Mouse (Mus musculus): ENCODE results near the gene Mgat4b.

Gene Mgat4b

DNA sequence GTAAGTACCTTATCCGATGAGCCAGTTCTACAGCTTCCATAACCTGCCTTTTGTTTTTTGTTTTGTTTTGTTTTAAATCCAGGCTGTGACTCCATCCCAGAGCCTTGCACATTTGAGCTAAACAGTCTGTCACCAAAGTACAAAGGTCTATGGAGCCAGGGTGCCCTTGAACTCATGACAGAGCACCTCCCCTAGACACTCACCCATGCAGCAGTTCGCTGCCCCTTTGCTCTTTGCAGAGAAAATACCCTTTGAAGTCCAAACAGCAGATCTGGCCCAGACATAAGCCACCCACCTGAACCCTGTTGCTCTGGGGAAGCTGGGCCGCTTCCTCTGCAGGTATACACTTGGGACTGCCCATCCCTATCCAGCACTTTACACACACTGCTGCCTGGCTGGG lies 9.1 kb upstream of the Mgat4b start:
- no peak for DNase-seq

DNA sequence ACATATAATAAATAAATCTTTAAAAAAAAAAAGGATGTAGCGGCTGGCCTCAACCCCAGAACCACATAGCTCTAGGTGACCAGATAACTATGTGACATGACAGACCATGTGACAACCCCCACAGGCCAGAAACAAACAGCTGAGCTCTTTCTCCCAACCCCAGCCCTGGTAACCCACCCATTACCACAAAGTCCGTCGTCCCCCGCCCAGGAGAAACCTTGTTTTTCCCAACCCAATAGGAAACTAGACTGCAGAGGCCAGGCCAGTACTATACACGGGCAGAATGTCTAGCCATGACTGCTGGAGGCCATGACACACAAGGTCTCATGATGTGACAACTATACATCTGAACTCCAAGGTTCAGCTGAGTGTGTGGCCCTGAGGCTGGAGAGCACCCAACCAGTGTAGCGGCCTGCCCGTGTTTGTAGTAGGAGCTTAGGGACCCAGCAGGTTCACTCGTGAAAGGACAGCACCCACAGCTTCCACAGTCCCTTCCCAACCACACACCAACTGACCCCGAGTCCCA lies 7.3 kb upstream of the Mgat4b start:
- no peak for DNase-seq

DNA sequence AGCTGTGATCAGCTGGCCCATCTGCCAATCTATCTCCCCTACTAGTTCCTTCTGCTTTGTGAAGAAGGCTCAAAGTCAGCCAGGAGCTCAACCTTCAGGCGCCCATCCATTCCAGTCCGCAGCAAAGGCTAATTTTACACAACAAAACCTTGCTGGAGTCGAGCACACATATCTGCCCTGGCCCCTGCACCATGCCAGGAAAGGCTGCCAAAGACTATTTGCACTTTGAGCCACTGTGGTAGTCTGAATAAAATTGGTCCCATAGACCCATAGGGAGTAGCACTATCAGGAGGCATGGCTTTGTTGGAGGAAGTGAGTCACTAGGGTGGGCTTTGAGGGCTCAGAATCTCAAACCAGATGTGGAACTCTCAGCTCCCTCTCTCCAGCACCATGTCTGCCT lies 5.3 kb upstream of the Mgat4b start:
- peak in 1 of 2 experiments; percentile 58 for DNase-seq

DNA sequence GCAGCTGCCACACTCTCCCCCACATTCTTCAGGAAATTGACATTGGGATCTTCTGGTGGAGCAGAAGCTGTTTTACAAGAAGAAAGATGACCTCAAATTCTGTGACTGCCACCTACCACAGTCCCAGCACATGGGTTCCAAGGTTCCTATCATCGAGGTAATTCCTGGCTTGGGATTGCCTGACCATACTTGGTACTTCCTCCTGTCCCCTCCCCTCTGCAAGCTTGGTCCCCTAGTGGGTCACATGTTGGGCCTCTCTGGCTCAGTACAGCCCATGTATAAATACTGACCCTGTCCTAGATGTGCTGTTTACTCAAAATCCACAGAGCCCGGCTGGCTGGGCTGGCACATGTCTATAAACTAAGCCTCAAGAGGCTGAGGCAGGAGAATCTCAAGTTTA lies 4.7 kb upstream of the Mgat4b start:
- no peak for DNase-seq

DNA sequence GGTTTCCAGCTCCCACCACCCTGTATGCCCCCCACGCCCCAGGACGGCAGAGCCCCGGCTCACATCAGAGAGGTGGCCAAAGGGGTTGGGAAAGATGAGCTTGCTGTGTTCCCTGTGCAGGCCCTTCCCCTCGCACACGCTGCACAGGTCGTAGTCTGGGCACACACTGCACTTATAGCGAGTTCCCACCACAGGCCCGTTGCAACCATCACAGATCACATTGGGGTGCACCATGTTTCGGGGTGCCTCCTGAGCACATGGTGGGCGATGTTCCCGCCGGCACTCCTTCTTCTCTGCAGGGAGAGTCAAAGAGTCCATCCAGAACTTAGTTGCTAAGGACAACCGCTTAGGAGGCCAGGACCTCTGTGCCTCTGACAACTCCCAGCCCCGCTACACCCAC lies 3.3 kb upstream of the Mgat4b start:
- no peak for DNase-seq

DNA sequence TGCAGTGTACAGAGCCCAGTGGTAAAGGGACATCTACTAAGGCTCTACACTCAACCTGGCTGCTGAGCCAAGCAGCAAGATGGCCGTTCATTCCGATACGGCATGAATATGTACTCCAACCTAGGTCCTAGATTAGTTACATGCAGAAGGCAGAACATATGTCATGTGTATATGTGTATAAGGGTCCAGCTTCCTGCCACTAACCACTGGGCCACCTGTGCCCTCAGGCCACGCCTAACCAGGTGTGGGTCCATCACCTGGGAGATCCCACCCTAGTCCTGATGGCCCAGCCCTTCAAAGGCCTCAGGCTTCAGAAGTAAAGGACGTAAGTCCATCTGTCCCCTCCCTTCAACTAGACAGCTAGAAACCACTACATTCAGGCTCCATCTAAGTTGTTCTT lies 2.7 kb upstream of the Mgat4b start:
- no peak for DNase-seq

DNA sequence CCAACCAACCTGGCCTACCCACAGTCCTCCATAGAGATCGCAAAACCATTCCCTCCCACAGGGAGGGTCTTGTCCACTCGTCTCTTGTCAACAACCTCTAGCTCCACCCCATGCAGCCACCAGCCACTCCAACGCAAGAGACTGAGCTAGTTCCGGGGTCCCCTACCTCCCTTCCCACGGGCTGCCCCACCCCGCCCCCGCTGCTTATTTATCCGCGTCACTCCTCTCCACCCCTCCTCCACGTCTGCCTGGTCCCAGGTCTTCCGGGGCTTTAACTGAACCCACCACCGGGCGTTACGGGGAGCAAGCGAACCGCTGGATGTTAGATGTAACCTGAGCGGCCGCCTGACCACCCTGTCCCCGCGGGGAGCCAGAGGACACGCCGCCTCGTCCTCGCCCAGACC lies 587 bp upstream of the Mgat4b start:
- peak; percentile 96 to 97 for DNase-seq

DNA sequence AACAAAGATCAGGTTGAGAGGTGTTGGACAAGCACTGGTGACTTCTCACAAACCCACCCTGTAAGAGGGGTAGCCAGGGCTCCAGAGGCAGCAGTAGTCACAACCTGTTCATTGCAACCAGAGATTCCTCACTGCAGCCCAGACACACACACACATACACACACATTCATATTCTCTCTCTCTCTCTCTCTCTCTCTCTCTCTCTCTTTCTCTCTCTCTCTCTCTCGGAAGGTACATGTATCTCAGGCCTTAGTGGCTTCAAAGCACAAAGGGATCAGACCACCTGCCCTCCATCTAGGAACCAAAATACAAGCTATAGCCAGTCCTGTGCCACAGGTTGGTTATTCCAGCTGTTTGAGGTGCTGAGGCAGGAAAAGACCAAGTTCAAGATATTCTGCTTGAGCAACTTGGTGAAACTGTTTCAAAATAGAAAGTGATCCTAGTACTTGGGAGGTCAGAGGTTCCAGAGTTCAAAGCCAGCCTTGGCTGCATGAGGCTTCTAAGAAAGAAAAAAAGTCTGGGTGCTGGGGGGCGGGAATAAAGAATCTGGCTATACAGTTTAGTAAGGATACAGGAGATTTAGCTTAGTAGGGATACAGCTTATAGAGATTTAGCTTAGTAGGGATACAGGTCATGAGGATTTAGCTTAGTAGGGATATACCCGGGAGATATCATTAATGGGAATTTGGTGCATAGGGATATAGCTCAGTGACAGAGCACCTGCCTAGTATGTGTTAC lies 801 bp downstream of the Mgat4b start:
- DNase-seq = no peak

DNA sequence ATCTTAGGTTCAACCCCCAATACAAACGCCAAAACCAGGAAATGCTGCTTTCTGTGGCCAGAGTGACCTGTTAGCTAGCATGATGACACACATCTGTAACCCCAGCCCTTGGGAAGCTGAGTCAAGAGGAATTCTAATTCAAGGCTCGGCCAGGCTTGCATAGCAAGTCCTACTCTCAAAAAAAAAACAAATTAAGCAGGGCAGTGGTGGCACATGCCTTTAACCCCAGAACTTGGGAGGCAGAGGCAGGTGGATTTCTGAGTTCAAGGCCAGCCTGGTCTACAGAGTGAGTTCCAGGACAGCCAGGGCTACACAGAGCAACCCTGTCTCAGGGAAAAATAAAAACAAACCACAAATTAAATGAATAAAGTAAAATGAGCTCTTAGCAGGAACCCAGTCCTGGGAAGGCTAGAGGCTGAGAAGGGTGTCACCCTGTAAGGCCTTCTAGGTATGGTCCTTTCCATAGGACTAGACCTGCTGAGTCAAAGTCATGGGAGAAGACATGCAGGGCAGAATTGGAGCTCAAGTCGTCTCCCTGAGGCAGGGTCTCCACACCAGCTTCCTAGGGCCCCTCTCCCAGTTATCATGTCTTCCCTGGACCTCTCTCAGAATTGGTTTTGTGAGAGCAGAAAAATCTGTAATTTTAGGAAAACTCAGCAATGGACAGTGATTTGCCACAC lies 1.5 kb downstream of the Mgat4b start:
- no peak for DNase-seq

DNA sequence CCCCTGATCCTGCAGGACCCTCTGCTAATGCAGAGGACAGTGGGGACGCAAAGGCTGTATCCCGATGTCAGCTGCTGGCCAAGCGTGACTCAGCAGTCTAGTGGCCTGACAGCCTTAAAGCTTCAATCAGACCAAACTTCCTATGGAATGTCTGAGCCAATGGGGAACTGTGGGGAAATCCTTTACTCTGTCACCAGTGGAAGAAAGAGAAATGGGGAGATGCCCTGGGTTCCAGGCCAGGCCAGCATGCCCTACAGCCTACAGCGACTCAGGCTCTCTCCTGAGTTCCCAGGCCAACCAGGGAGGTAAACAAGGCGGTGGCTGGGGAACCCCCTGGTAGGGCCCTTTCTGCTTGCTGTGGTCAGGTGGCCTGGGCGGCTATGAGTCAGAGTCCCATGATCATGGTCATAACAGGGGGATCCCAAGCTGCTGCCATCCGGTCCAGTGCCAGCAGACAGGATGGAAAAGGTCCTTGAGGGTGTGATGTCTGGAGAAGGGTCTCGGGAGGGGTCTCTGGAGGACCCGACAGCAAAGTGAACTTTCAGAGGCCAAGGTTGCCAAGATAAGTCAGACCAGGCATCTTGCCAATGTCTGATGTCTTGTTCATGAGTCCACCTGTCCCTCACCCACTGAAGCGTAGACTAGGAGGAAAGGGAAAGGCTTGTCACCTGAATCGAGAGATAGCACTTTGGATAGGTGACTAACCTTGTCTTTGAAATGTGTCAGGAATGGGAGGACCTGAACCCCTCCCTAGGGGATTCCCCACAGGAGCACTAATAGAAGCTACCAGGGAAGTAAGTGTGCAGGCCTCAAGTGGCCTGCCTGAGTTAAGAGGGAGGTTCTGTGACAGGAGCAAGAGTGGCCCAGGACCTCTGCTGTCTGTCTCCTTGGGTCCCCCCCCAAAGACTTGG lies 2.4 kb downstream of the Mgat4b start:
- DNase-seq = peak; percentile 92 to 96

DNA sequence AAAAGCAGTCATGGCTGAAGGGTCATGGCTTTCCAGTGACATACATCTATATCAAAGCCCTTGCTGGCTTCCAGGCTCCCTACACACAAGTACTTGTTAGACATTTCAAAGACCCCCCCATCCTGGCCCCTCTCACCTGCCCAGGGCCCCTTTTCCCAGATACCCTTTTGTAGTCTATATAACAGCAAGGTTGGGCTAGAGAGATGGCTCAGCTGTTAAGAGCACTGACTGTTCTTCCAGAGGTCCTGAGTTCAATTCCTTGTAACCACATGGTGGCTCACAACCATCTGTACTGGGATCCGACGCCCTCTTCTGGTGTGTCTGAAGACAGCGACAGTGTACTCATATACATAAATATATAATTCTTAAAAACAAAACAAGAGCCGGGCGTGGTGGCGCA lies 3.9 kb downstream of the Mgat4b start:
- DNase-seq = no peak

DNA sequence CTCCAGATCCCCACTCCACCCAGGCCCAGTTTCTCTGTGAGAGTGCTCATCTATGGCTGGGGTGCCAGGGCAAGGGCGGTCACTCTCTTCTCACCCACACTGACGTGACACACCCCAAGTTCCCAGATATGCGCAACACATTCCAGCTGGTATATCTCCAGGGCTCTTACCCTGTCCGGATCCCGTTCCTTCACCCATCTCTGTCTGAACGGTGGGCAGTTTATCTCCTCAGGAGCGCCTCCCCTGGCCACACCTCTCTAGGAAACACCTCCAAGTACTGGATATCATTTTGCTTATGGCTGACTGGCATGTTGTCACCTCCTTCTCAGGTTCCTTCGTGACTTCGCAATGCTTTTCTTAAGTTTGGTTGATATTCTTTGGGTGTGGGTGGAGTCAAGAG lies 4.9 kb downstream of the Mgat4b start:
- no peak for DNase-seq

DNA sequence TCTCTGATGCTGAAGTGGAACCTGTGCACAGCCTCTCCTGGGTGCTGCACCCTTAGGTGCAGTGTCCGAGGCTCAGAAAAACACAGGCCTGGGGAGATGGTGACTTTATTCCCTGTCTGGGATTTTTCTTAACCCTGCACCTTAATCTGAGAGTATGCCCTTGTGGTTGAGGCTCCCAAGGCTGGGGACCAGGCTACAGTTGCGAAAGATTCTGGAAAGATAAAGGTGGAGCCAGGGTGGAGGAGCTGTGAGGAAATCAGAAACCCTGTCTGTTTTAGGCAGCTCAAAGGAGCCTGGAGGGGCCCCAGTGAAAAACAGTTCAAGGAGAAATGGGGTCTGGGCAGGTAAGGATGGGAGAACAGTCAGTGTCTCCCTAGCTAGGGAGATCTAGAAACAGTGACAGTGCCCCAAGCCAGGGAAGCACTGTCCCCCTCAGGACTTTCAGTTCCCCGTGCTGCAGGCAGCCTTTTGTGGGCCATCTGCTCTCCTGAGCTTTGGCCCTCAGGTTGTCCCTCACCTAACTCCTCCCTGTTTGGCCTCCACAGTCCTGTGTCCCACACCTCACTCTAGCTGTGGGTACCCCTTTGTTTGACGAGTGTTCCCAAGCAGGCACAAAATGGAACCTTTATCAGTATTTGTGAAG lies 6.2 kb downstream of the Mgat4b start:
- DNase-seq = no peak

DNA sequence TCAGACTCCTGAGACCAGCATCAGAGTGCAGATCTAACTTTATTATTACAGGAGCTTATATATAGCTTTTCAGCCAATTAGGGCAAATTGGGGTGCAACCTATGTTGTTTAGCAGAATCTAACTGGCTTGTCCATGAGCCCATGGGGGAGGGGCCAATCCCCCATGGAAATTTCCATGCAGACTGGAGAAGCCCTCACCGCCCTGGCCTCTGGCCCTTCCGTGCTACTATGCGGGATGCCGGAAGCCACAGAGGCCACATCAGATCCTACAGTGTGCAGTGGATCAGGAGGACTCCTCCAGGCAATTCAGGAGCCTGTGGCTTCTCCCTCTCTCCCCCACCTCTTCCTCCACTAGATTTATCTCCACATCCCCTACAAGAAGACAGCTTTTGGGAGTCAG lies 7.1 kb downstream of the Mgat4b start:
- peak; percentile 63 to 80 for DNase-seq

DNA sequence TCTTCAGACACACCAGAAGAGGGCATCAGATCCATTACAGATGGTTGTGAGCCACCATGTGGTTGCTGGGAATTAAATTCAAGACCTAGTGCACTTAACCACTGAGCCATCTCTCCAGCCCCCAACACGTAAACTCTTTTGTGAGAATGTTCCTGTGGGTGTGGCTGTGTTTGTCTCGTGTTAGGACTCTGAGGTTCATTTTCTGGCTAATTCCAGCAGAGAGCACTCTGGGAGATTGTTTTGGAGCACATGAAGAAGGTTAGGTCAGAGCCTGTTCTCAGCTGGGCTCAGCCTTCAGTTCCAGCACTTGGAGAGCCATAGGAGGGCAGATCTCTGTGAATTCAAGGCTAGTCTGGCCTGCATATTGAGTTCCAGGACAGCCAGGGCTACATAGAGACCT lies 9.1 kb downstream of the Mgat4b start:
- DNase-seq = no peak

DNA sequence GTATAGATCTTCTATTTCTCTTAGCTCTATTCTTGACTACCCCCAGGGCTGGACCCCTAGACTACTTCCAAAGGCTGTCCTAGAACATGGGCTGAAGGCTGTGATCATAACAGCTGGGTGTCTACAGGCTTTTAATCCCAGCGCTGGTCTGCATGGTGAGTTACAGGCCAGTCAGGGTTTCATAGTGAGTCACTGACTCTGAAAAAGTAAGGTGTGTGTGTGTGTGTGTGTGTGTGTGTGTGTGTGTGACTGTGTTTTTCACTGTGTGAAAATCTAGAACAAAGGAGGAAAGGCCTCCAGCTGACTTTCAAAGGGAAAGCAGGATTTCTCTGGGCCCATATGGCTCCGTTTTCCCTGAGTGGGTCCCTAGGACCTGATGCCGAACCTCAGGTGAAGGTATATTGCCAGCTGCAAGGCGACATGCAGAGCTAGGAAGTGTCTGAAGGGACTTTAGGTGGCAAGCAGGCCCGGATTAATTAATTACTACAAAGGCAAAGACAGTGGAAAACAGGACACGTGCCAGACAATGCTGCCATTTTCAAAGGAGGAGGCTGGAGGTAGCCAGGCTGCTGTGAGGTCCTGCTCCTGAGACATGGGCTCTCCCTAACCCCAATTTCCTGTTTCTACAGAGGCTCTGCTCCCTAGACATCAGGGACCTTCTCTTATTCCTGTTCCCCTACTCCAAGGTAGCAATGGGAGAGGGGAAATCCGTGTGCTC lies 12.0 kb downstream of the Mgat4b start:
- DNase-seq = peak; percentile 71 to 72

DNA sequence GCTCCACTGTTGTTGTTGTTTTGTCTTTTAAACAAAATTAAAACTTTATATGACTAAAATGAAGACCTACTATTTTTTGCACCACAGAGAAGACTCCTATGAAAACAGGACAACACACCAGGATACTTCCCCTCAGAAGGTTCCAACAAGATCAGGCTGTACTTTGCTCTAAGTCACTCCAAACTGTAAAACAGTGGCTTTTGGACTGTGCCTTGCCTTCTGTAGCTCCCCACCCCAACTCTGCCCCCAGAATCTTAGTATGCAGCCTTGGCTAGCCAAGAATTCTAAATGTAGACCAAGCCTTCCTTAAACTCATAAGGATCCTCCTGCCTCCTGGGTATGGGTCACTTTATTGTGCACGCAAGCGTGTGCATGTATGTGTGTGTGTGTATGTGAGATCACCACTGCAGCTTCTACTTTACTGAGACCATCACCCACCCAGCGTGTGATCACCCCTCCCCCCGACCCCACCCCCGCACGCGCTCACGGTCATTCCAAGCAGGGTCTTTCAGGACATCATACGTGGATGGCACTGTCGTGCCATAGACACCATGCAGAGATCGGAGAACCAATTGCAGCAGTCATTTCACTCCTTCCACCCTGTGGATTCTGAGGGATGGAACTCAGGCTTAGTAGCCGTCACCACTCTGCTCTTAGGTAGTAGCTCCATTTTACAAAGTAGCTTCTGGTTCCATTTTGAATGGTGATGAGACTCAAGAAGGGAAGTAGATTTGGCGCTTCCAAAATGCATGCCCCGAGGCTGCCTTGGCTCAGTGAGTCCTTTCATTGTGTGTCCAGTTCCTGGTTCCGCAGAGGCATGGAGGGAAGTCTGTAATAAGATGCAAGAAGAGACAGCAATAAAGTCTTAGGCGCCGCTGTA lies 13.3 kb downstream of the Mgat4b start:
- peak in 1 of 2 experiments; percentile 67 for DNase-seq

DNA sequence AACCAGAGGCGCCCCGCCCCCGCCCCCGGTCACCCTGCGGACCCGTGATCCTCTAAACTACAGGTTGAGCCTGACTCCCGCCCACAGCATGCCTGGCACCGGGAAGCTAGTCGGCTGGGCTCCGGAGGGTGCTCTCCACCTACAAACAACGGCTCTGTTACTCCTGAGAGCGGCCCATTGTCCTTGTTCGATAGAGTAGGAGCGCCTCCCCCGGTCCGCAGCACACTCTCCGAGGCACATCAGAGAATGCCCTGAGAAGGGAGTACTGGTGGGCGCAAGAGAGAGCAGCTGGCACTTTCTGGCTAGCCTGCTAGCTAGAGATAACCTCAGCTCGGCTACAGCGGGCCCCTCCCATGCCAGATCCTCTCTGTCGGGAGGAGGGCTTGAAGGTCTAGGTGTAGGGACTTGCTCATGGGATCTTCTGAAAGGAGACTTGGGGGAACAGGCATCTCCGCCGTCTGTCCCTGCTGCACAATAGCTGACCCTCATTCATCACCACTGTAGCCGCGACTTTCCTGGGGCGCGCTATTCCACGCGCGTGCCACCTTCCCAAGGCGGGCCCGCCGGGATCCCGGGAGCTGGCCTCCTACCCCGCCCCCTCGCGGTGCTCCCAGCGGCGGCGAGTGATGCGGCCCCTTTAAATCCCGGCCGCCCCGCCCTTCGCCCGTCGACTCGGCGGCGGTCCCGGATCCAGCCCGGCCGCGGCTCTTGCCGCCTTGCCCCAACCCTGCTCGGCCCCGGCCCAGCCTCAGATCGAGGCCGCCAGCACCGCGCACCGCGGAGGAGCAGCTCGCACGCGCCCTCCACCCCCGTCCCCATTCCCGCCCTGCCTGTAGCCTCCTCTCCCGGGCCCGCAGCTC lies 14.2 kb downstream of the Mgat4b start:
- peak; percentile 91 to 97 for DNase-seq

DNA sequence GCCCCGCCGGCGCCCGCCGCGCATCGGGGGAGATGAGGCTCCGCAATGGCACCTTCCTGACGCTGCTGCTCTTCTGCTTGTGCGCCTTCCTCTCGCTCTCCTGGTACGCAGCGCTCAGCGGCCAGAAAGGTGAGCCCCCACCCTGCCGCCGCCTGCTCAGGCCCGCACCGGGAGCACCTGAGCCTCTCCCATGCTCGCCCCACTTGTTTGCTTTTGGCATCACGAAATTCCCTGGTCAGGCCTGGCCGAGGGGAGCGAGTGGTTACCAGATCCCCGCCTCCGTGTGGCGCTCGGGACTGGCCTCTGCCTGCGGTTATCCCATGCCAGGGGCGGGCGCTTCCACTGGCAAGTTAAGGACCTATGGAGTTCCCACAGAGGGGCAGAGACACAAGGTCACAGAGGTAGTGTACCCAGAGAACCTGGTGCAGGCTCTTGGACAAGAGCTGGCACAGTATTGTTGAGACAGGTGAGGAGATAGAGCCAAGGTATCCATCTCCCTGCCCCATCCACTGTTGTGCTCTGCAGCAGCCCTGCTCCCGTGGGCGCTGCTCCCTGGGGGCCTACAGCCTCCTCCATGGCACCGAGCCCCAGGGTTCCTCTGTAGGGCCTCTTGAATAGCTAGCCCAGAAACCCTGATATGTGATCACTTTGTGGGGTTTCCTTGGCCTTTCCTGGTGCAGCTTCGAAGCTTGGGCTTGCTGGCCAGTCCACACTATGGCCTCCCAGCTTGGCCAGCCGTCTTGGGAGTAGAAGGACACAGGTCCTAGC lies 15.1 kb downstream of the Mgat4b start:
- peak; percentile 62 to 74 for DNase-seq

Data from kidney, postnatal 36 days (tissue).